Mouse (Mus musculus) spleen, adult 18-20 months (tissue): ENCODE results near the gene Abcc5.
"Not testable (repeated sequence)": the region's sequence is repeated elsewhere in the genome, so short reads cannot be mapped to it uniquely, and the experiment has no call there.

Experiments used
- DNase-seq, 2 experiments: peaks; one replicate each; pipeline ENCODE4 v3.0.0; 2022; ENCODE audit warnings: mixed read lengths in 2 of 2

Gene Abcc5

GRCm38 (mm10) chr16:20425855-20426598, at the start of gene Abcc5:
Gene Abcc5 (minus strand): TSS chr16:20426394.
- DNase-seq: peak; percentile 78 to 85

GRCm38 (mm10) chr16:20475335-20475734, 49.1 kb upstream of the Abcc5 start:
- no peak for DNase-seq

DNA sequence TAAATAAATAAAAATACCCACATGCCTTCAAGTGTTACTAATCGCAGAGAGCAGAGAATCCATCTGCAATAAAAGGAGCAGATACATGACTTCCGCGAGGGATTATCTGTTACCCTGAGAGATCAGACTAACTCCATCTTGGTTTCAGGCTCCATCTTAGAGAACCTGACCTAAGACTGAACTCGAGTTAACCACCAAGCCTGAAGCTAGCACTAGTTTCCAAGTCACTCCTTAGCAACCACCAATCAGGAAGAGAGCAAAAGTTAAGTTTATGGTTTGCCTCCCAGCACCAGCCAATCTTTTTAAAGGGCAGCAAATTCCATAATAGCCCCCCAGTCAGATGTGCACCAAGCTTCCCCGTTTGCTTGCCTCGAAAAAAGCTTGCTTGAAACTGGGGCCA, 48.6 kb upstream of the Abcc5 start:
- DNase-seq: no peak

- DNase-seq: no peak
These were observed 48.0 kb upstream of the Abcc5 start for GRCm38 (mm10) chr16:20474211-20474610.

GRCm38 (mm10) chr16:20473748-20474147, 47.6 kb upstream of the Abcc5 start:
- DNase-seq: no peak

- no peak for DNase-seq
These were observed 45.5 kb upstream of the Abcc5 start for GRCm38 (mm10) chr16:20471686-20472085.

DNA sequence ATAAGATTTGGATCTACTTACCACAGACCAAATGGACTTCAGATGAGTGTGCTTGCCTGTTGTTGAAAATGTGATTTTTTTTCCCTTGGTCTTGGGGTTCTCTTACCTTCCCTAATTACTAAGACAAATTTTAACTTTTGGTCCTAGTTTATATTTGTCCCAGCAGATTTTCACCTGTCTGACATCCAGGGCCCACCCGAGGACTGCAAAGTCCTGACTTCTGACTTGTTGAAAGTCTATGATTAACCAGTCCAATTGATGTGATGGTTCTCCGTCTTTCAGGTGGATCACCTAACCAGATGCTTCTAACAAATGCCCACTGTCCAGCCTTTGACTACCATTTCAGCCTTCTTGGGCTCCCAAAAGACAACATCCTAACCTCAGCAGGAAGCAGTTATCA, 44.8 kb upstream of the Abcc5 start:
- no peak for DNase-seq

DNA sequence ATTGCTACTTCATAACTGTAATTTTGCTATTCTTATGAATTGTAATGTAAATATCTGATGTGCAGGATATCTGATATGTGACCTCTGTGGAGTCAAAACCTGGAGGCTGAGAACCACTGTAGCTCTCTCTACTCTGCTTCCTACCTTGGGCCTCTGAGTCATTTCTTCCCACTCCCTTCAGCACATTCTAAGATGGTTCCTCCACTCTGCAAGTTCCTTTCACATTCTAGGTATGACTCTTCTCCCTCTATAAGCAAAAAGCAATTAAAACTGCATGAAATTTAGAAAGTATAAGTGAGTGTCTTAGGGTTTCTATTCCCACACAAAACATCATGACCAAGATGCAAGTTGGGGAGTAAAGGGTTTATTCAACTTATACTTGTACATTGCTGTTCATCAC, 38.5 kb upstream of the Abcc5 start:
- no peak for DNase-seq

DNA sequence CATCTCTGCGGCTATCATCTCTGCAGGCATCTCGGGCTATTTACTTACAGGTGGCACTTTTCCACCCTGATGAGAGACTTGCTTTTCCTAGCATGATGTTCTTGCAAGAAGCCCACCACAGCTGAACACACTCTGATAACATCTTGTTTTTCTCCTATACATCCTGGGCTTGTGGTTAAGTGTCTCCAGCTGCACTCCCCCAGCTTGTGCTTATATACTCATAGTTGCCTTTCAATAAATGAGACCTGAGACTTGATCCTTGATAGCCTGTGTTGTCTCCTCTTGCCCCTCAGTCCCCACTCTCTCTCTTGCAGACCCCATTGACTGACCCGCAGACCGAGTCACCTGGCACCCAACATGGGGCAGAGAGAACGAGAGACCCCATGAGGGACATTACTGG, 32.5 kb upstream of the Abcc5 start:
- not testable (repeated sequence) for DNase-seq

DNA sequence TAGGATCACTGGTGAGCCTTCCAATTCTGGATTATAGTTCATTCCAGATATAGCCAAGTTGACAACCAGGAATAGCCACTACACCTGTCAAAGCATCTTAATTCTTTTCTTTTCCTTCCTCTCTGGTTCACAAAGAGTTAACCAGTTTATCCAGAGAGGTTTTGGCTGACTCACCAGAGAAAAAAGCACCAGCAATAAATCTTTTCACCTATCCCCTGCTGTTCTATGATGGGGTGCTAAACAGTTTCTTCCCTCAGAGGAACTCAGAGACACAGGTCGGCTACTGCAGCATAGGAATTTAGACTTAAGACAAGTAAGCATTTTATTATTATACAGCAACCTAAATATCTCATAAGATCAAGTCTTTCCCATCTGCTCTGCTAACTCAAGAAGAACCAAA, 29.9 kb upstream of the Abcc5 start:
- DNase-seq: no peak

GRCm38 (mm10) chr16:20454155-20454654, 28.0 kb upstream of the Abcc5 start:
- no peak for DNase-seq

DNA sequence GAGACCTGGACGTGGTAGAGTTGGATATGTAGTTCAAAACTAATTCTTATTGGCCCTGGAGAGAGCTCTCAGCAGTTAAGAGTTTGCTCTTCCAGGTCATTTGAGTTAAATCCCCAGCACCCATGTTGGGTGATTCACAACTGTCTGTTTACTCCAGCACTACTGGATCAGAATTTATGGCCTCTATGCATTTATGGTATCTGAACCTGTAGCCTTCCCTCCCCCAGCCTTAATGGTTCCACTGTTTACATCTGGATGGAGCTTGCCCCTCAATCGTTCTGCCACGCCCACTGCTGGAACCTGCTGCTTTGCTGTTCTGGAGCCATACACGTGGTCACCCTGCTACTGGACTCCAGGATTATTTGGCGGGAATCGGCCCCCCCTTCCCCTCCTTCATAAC, 25.6 kb upstream of the Abcc5 start:
- no peak for DNase-seq

GRCm38 (mm10) chr16:20445871-20446270, 19.7 kb upstream of the Abcc5 start:
- DNase-seq: no peak

DNA sequence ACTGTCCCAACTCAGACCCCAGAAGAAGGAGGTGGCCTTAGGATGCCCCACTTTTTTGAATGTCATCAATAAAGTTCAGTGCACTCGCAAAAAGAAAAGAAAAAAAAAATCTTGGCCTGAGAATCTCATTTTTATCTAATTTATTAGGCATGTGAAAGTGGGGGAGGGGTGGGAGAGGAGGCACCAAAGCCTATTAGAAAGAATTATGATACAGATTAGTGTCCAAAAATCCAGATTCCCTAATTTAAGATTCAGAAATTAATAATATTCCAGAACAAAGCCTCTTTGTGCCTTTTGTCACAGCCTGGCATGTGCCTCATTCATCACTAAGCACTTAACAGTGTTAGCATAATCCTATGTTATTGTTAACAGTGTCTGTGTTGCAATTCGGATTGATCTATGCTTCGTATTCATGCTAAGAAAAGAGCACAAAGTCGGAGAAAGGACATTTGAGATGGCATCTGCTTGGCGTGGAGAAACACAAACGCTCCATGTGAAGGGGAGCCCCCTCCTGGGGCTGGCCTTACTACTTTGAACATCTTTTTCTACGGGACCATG, 18.7 kb upstream of the Abcc5 start:
- no peak for DNase-seq

- no peak for DNase-seq
These were observed 16.7 kb upstream of the Abcc5 start for GRCm38 (mm10) chr16:20442871-20443270.

DNA sequence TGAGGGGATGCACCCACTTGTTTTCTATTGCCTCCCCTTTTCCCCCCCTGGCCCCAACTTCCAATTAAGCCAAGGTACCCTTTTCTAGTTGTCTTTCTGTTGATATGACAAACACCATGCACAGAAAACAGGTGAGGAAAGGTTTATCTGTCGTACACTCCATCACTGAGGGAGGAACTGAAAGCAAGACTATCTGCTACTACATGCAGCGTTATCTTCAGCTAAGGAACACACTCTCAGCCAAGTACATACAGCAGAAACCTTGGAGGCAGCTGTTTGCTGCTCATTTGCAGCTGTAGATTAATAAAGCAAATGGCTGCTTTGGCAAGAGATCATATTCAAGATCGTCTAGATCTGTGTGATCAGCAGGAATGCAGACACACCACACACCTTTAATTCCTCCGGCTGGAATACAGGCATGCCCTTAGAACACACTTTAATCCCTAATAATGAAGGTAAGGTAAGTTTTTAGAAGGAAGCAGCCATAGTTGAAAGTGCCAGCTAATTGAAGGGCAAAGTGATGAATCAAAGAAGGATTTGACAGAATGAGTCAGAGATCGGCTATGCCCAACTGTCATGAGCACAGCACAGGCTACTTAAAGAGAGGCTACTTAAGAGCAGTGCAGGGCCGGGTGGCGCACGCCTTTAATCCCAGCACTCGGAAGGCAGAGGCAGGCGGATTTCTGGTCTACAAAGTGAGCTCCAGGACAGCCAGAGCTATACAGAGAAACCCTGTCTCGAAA, 12.7 kb upstream of the Abcc5 start:
- DNase-seq: no peak

DNA sequence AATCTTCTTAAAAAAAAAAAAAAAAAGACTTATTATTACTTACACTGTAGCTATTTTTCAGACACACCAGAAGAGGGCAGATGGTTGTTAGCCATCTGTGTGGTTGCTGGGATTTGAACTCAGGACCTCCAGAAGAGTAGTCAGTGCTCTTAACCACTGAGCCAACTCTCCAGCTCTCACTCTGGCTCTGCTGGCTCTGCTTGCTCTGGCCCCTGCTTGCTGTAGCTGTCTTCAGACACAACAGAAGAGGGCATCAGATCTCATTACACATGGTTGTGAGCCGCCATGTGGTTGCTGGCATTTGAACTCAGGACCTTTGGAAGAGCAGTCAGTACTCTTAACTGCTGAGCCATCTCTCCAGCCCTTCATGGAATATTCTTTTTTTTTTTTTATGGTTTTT, 11.9 kb upstream of the Abcc5 start:
- not testable (repeated sequence) for DNase-seq

- DNase-seq: no peak
These were observed 10.1 kb upstream of the Abcc5 start for GRCm38 (mm10) chr16:20436281-20436680.

DNA sequence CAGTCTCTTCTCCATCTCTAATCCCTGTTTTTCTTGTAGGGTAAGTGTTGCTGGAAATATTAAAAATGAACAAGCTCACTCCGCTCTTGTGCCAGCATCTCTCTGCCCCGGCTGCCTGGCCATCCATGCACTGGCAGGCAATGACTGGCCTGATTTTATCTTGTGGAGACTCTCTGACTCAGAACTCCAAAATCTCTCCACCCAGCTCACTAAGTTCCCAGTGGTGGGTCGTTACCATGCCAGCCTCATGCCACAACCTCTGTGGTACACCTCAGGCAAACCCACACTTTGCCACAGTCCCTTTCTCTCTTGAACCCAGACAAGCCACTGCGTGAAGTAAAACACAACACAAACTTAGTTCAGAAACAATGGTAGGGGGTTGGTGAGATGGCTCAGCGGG, 3.1 kb upstream of the Abcc5 start:
- no peak for DNase-seq

DNA sequence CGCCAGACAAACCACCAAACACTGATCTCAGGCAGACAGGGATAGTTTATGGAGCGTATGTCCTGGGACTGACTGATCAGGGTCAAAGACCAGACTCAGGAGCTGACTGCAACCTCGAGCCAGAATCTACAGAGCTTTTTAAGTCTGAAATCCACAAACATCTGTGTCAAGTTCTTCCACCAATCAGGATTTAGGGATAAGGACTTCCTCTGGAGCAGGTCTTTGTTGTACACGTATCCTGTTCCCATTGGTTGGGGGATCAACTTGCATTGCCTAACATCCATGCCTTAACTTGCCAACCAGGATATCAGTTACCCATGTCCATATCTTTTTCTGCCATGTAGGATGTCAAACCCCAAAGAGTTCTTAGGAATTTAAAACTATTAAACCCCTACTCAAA, 1.4 kb upstream of the Abcc5 start:
- no peak for DNase-seq

- DNase-seq: peak in 1 of 2 experiments; percentile 3
These were observed 1.2 kb downstream of the Abcc5 start for GRCm38 (mm10) chr16:20424719-20425650.

DNA sequence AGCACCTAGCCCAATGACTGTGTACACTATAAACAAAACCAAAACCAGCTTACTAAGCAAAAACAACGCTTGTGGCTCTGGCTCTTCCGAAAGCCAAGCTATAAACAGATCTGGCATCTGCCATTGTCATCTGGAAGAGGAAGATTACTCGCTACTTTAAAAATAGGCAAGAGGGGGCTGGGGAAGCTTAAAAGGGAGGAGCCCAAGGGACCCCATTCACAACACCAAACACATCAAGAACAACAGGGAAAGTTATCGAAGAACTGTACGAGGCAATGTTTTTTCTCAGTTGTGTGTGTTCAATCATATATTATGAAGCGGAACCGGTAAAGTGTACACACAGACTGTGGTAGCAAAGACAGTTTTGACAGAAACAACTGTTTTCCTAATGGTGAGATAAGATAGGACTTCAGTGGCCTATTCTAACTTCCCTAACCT, 1.9 kb downstream of the Abcc5 start:
- DNase-seq: no peak
